Mouse (Mus musculus) MEL (cell line): ENCODE results near the gene Tank. TPM values are rescaled to one million over a fixed set of nuclear protein-coding genes. Genes with fewer than 3 reads are reported as not detected.

ENCODE experiments used
- polyA plus RNA-seq, 2 experiments: library from polyadenylated mRNA; stranded (reverse) in 1 of 2; unstranded in 1 of 2; fragments of >175 nt in 1 of 2; fragments of >200 nt in 1 of 2; gene quantifications; 2 replicates each; pipeline versions ENCODE4 v1.2.1 to v1.2.4; 2012; ENCODE audit warnings: low replicate concordance in 2 of 2, low read depth in 1 of 2; ENCODE audit not compliant: insufficient read length in 2 of 2, insufficient read depth in 1 of 2, missing spikeins in 1 of 2
- total RNA-seq: library from RNA; depleted of rRNA; stranded (reverse); fragments of 300-350 nt; gene quantifications from 2 replicates; pipeline ENCODE4 v1.2.3, GENCODE M21; 2012; rRNA removed

Tank gene
- total and polyA plus RNA-seq, 3 experiments, result 27.0 to 96.7 (median 27.4) TPM

Other genes starting within 250 kb of the Tank start
- 217 and 238 TPM in 2 replicates for gene Psmd14, start 133.1 kb downstream of the Tank start, total RNA-seq
- 100 to 1,000 TPM in 1 of 2 experiments, not detected in 1; 156 TPM for gene Psmd14, start 133.1 kb downstream of the Tank start, polyA plus RNA-seq
- gene Tbr1, start 224.3 kb downstream of the Tank start, total RNA-seq, result 0.10 TPM in 1 of 2 replicates, not detected in the other
- gene Tbr1, start 224.3 kb downstream of the Tank start, polyA plus RNA-seq, result under 1 TPM in 1 of 2 experiments, not detected in 1; 0.11 TPM